Mouse (Mus musculus) cortical plate, adult 2 months (tissue): ENCODE data around the gene Lrsam1.

Experiments used
- CTCF ChIP-seq: fragments of 200-500 bp; IDR thresholded peaks from 2 replicates; pipeline ENCODE4 v1.5.1; 2011; ENCODE audit warnings: mild to moderate bottlenecking, control low read depth, low read length; ENCODE audit not compliant: insufficient read depth; ENCODE audit errors: extremely low read depth
- POLR2A ChIP-seq: fragments of 200-500 bp; IDR thresholded peaks from 2 replicates; pipeline ENCODE4 v1.6.1; 2011; ENCODE audit warnings: mild to moderate bottlenecking, low read length, control low read depth; ENCODE audit not compliant: insufficient read depth; ENCODE audit errors: extremely low read depth

- TF ChIP-seq POLR2A (no peak), CTCF (no peak)
Observed at GRCm38 (mm10) chr2:33005041-33005440, 43.6 kb upstream of the Lrsam1 start.
